Mouse (Mus musculus) C2C12 (cell line): ENCODE measurements at regions not wholly inside any gene's neighbourhood (a gene's known extent, or its start where the extent isn't known, plus 50 kb on each side); places are given as distances from the start of the nearest gene placed in this dataset.

ENCODE experiments used
- CEBPB ChIP-seq: IDR thresholded peaks from one replicate; pipeline ENCODE4 v1.6.1; 2011; ENCODE audit warnings: low read depth, mild to moderate bottlenecking, control low read depth, moderate library complexity
- CTCF ChIP-seq: IDR thresholded peaks from one replicate; pipeline ENCODE4 v1.5.1; 2011; ENCODE audit not compliant: control insufficient read depth, insufficient read depth, insufficient read length
- MAX ChIP-seq: IDR thresholded peaks from one replicate; pipeline ENCODE4 v1.6.1; 2011; ENCODE audit warnings: mild to moderate bottlenecking, control low read depth
- MYOD1 ChIP-seq: IDR thresholded peaks from one replicate; pipeline ENCODE4 v1.6.1; 2011; ENCODE audit warnings: low read depth; ENCODE audit not compliant: control insufficient read depth, insufficient read length
- USF1 ChIP-seq: IDR thresholded peaks from one replicate; pipeline ENCODE4 v1.6.1; 2011; ENCODE audit warnings: low read depth, mild to moderate bottlenecking, control low read depth, moderate library complexity

DNA sequence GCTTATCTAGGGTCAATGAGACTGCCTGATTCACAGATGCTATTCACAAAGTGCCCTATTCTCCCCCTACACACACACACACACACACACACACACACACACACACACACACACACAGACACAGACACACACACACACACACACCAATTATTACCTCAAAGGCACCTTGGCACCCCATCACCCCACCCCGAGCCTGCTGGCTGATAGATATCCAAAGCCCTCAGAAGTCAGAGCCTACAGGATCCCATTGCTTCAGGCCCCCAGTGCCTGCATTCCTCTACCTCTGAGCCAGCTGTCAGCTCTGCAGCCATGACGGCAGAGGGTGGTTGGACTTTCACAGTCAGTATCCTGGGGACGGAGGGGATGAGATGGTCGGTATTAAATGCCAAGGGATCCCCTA lies 75.8 kb upstream of the Nectin1 start:
- TF ChIP-seq USF1 (no peak), MAX (no peak), CTCF (no peak), MYOD1 (no peak), CEBPB (no peak)
